Mouse (Mus musculus) 3134 (cell line): ENCODE measurements around the gene Hmgb3.
A peak's percentile ranks its signal among the peaks of the same experiment; 100 is the strongest.
"Not testable (repeated sequence)": the region's sequence is repeated elsewhere in the genome, so short reads cannot be mapped to it uniquely, and the experiment has no call there.

Experiments
- DNase-seq: peaks from one replicate; pipeline ENCODE4 v3.0.0-alpha.2; 2011; ENCODE audit warnings: low spot score; ENCODE audit not compliant: insufficient read length; ENCODE audit errors: extremely low read depth

Hmgb3 gene

DNA sequence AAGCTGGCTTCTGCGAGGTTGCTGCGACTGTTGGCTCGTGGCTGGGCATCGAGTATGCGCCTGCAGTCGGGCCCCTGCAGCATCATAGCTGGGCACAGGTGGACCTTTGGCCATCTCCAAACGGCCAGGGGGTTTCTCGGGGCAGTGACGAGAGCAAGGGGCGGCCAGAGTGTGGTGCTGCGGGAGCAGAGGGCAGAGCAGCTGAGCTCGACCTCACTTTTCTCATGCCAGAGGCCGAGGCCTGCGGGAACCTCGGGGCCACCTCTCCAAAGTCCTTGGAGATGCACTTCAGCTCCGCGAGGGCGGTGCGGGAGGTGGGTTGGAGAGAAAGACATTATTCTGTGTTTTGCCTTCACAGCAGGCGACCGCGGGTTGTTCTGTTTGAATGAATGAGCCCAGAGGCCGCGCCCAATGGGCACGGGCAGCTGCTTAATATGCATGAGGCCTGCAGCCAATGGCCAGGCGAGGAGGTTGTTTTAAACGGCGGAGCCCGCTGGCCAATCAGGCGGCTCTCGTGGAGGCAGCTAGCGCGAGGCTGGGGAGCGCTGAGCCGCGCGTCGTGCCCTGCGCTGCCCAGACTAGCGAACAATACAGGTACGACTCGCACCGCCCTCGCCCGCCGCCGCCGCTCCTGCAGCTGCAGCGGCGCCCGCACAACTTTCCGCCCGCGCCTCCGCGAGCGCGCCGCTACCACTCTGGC, at the start of gene Hmgb3:
Gene Hmgb3, plus strand, starts transcription at position 504 of the 700 bp plus-strand sequence.
- DNase-seq, result peak; percentile 89

DNA sequence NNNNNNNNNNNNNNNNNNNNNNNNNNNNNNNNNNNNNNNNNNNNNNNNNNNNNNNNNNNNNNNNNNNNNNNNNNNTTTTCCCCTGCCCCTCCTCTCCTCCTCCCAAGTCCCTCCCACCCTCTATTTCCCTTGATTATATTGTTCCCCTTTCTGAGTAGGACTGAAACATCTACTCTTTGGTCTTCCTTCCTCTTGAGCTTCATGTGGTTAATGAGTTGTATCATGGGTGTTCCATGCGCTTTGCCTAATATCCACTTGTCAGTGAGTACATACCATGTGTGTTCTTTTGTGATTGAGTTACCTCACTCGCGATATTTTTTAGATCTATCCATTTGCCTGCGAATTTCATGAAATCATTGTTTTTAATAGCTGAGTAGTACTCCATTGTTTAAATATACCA, 49.1 kb upstream of the Hmgb3 start:
- not testable (repeated sequence) for DNase-seq

DNA sequence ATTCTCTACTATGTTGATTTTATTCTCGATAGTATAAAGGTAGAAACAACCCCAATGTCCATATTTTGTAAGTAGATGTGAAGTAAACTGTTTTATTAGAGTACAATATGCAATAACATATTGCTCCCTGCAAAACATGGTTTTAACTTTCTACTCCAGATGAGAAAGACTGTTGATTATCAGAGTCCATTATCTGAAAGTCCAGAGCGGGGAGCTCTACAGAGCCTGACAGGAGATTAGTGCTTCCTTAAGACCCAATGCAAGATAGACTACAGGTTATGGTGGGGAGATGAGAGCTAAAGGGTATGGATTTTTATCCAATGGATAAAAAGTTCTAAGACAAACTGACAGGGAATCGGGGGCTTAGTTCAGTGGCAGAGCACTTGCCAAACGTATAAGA, 36.5 kb upstream of the Hmgb3 start:
- no peak for DNase-seq

- DNase-seq, result no peak
These were observed 32.8 kb upstream of the Hmgb3 start for GRCm38 (mm10) chrX:71522889-71523288.

GRCm38 (mm10) chrX:71524310-71524709, 31.4 kb upstream of the Hmgb3 start:
- no peak for DNase-seq

- DNase-seq, result no peak
These were observed 30.0 kb upstream of the Hmgb3 start for GRCm38 (mm10) chrX:71525593-71526299.

- no peak for DNase-seq
These were observed 28.3 kb upstream of the Hmgb3 start for GRCm38 (mm10) chrX:71527461-71527860.

DNA sequence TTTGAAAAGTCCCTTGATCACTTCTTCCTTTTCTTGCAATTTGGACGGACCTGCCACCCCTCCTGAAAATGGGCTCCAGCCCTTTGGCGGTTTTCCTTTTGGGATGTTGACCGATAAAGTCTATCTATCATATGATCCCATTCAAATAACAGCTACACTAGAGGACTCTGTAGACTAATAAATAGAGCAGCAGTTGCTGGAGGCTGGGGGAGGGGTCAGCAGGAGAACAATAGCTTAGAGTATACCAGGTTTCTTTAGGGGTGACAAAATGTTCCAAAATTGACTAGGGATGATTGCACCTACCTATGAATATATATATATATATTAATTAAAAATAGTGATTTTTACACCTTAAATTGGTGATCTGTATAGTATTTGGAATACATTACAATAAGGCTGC, 27.6 kb upstream of the Hmgb3 start:
- no peak for DNase-seq

DNA sequence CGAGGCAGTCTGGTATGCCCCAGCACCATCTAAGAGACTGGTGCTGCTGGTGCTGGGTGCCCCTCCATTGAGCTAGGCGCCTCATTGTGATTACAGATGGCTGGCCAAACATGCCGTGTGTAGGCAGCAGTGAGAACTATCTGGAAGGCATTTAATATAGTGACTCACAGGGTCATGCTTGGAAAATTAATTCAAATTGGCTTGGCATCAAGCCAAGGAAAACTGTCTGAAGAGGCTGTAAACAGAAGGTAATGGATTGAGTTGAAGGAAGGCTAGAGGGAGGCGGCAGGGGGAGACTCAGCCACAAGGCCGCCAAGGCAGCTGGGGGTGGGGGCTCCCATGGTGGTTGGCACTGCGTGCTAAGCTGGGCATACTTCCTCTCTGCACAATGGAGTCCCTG, 27.1 kb upstream of the Hmgb3 start:
- DNase-seq, result peak; percentile 7

- no peak for DNase-seq
These were observed 23.1 kb upstream of the Hmgb3 start for GRCm38 (mm10) chrX:71532635-71533034.

DNA sequence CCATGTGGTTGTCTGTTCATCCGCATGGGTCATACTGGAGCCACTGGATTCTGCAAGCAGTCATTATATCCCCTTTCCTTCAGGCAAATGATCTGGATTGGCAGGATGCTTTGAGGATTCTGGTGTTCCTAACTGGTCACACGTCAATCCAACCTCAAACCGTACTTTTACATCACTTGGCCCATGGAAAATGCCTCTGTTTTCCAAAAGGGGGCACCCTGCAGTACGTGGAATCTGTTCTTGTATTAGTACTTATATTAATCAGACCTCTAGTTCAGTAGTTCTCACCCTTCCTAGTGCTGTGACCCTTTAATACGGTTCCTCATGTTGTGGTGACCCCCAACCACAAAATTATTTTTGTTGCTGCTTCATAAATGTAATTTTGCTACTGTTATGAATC, 21.6 kb upstream of the Hmgb3 start:
- DNase-seq, result no peak

- DNase-seq, result no peak
These were observed 17.9 kb upstream of the Hmgb3 start for GRCm38 (mm10) chrX:71537791-71538190.

- DNase-seq, result no peak
These were observed 14.8 kb upstream of the Hmgb3 start for GRCm38 (mm10) chrX:71540821-71541510.

- DNase-seq, result no peak
These were observed 11.0 kb upstream of the Hmgb3 start for GRCm38 (mm10) chrX:71544731-71545130.

DNA sequence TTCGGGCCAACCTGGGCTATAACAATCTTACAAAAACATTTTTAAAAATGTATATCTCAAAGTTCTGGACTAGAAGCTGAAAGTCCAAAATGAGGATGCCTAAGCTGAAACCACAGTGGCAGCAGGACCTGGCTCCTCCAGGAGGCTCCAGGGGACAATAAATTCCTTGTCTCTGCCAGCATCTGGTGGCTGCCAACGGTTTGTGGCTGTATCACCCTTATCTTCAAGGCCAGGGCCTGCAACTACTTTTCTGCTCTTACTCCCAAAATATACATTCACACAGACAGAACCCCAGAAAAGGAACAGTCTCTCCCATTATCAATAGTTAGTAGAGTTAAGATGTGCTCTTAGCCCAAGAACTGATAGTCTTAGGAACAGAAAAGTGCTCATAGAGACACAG, 10.6 kb upstream of the Hmgb3 start:
- DNase-seq, result no peak

DNA sequence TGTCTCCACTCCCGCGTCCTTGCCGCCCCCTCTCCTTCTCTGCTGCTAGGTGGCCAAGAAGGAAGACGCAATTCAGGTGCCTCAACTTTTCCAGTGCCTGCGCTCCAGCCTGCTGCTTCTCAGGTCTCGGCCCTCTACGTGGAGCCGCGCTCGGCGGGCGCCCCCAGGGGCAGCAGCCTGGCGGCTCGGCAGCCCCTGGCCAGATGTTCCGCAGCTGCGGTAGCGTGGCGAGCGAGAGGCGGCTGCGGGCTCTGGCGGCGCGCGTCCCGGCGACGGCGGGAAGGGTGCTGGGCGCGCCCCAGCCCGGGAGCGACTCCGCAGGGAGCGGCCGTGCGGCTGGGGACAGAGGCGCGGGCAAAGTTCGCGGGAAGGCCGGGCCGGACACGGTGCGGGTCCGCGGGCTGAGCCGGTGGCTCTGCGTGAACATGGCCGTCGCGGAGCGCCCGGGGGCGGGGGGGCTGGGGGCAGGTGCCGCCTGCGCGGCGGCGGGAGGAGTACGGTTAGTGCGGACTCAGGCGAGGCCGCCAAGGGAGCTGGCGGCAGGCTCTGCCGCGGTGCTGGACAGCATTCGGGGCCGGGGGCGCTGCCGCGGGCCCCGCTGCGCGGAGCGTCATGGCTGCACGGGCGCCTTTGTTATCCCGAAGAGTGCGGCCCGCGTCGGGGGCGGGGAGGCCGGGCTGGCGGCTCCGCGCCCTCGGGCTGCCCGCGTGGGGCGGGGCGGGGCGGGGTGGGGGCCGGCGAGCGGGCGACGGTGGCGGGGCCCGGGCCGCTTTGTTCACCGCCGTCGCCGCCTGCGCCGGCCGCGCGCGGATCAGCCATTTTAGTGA, 610 bp downstream of the Hmgb3 start:
- peak; percentile 59 for DNase-seq

DNA sequence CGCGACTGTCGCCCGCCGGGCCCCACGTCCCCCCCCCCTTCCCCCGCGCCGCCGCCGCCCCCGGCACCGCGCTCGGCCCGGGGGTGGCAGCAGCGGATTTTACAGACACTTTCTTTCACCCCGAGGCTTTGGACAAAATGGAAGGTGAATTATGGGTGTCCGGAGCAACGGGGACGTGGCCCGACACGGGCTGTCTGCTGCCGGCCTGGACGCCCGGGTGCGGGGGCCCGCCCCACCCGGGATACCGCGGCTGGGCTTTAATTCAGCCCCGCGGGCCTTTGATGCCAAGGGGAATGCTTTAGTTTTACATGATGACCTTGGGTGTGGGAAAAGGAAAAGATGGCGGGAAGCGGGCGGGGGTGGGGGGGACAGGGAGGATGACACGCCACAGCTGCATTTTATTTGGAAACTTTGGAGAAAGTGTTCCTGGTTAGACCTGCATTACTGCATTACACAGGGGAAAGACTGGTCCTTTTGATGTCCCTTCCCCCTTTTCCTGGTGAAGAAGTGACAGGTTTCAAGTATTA, 1.3 kb downstream of the Hmgb3 start:
- DNase-seq, result peak; percentile 56

DNA sequence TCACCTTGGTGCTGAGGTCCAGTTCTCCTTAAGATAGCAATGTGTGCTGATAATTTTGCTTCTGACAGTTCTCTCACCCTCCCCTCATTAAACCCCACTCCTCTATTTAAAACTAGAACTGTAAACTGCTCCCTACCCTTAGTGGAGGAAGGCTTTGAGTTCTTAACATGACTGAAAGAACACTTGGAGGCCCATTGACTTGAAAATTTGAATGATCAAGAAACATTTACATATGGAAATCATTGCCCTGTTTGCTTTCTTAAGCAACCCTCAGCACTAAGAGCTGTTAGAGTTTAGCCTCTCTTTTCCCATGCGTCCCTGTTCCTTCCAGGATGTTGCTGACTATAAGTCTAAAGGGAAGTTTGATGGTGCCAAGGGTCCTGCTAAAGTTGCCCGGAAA, 3.6 kb downstream of the Hmgb3 start:
- no peak for DNase-seq

- DNase-seq, result no peak
These were observed 5.1 kb downstream of the Hmgb3 start for GRCm38 (mm10) chrX:71560796-71561195.

GRCm38 (mm10) chrX:71573132-71573900, 17.6 kb downstream of the Hmgb3 start:
- DNase-seq, result no peak
